Mouse (Mus musculus): ENCODE results near the gene Tuba3b.

- TF ChIP-seq CTCF (IDR thresholded peaks at IDR 0.05; ENCODE audit: borderline replicate concordance, insufficient read depth, low read depth, low read length) = no peak
- TF ChIP-seq POLR2A (IDR thresholded peaks at IDR 0.05; ENCODE audit: borderline replicate concordance, insufficient read depth, low read length) = no peak
These were observed 7.8 kb upstream of the Tuba3b start for GRCm38 (mm10) chr6:145607746-145608145.
